Mouse (Mus musculus): ENCODE results near the gene Eml5.

DNA sequence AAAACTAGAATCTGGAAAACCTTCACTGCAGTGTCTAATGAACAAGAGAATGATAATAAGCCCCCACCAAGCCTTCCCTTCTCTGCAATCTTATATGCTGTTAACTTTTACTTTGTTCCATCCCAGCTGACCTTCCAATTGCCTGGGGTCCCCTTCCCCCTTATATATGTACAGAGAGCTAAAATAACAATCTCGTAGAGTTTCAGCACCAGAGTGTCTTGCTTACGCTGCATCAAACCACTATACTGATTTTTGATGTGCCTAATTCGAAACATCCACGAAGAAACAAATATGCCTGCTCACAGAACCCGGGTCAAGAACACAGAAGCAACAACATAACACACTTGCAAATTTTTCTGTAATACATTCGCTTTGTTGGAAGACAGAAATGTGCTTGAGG is 1.6 kb downstream of the Eml5 start:
- TF ChIP-seq CHD2 (IDR thresholded peaks at IDR 0.05; ENCODE audit: low read depth, low read length) (no peak), ZNF384 (IDR thresholded peaks at IDR 0.05; ENCODE audit: low read depth, low read length) (no peak), MAFK (IDR thresholded peaks at IDR 0.05; ENCODE audit: insufficient read depth, low read depth, low read length) (no peak), HCFC1 (IDR thresholded peaks at IDR 0.05; ENCODE audit: borderline replicate concordance, insufficient read depth, low read length) (no peak), ZC3H11A (IDR thresholded peaks at IDR 0.05; ENCODE audit: borderline replicate concordance, low read depth, low read length) (no peak)

Data from ES-E14 (cell line).